Mouse (Mus musculus): ENCODE measurements at regions not wholly inside any gene's neighbourhood (a gene's known extent, or its start where the extent isn't known, plus 50 kb on each side); places are given as distances from the start of the nearest gene placed in this dataset.

DNA sequence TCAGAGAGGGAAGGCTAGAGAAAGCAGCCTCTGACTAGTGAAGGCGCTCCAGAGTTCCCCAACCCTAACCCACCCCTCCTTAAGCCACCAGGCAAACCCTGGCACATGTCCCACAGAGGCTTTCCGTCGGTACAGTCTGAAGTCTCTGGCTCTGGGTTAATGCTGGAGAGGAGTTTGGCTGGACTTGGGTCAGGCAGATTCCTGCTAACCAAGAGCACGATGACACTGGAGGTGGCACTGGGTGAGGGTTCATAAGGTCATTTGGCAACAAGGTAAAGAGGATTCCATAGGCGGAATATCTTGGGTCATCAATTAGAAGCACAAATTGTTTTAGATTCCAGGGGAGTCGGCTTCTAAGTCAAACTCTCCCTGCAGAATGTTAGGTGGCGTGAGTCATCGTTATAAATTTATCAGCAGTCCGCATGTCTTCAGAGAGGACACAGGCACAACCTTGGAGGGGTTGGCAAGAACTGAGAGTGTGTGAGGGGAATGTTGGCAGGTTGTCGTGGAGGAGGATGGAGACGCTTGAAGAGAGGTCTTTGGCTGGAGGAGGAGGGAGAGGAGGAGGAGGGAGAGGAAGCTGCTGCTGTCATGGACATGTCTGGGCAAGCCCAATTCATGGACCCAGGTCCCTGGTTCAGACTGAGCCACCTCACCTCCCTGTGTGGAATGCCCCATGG, 138.4 kb downstream of the Utp6 start:
- DNase-seq: no peak

GRCm38 (mm10) chr11:79821986-79822385, 140.2 kb downstream of the Utp6 start:
- DNase-seq: no peak

GRCm38 (mm10) chr11:79815156-79815555, 147.0 kb downstream of the Utp6 start:
- DNase-seq: no peak

GRCm38 (mm10) chr11:79806911-79807466, 155.2 kb downstream of the Utp6 start:
- DNase-seq: peak; percentile 54

GRCm38 (mm10) chr11:79806417-79806816, 155.8 kb downstream of the Utp6 start:
- no peak for DNase-seq

GRCm38 (mm10) chr11:79805981-79806415, 156.2 kb downstream of the Utp6 start:
- DNase-seq: no peak

GRCm38 (mm10) chr11:79803971-79804370, 158.2 kb downstream of the Utp6 start:
- no peak for DNase-seq

DNA sequence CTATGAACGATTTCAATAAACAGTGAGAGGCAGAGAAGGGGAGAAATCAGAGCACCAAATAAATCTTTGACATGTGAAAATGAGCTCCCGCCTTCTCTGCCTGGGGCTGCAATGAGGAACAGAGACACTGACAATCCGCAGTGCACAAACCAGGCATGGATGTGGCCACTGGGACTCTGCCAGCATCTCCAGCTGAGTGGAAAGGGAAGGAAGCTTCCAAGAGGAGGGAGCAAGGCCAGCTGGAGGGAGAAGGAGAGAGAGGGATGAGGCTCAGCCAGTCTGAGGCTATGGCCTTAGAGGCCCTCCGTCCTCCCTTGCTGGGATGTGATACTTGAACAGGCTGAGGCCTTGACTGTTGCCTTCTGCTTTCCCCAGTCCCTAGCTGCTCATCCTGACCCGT, 159.2 kb downstream of the Utp6 start:
- DNase-seq: peak; percentile 44

- no peak for DNase-seq
Observed at GRCm38 (mm10) chr11:79802566-79802965, 159.6 kb downstream of the Utp6 start.

- no peak for DNase-seq
Observed at GRCm38 (mm10) chr11:79800256-79800655, 161.9 kb downstream of the Utp6 start.

GRCm38 (mm10) chr11:79788251-79788741, 173.9 kb downstream of the Utp6 start:
- no peak for DNase-seq

DNA sequence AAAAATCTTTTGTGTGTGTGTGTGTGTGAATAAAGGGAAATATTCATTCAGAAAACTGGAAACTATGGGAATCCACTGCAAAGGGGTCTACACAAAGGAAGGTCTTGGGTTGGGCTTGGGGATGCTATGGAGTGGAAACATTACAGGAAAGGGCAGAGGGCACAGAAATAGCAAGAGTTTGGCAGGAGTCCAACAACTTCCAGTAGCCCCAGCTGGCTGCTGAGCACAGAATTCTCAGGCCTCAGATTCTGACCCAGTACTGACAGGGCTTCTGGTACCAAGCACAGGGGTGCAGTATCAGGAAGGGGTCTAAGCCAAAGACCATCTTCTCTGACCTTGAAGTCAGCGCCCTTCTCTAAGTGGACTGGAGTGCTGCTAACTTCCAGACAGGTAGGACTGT, 174.4 kb downstream of the Utp6 start:
- no peak for DNase-seq

GRCm38 (mm10) chr11:79784071-79784470, 178.1 kb downstream of the Utp6 start:
- DNase-seq: no peak

GRCm38 (mm10) chr11:79781966-79782365, 180.2 kb downstream of the Utp6 start:
- DNase-seq: no peak

GRCm38 (mm10) chr11:79779756-79780155, 182.4 kb downstream of the Utp6 start:
- no peak for DNase-seq

DNA sequence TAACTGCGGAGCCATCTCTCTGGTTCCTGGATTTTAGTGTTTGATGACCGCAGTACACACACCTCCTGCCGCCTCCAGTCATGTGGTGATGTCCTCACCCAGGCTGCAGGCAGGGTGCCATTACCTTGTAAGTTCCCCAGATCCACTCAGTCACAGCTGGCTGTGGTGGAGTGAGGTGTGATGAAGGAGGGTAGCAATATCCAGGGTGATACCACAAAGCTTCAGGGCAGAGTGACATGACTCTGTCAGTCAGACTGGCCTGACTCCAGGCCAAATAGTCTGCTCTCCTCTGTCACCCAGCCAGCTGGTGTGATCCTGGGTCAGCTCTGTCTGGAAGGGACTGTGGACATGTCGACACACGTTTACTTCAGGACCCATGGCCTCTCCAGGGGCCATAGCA, 183.7 kb downstream of the Utp6 start:
- DNase-seq: no peak

DNA sequence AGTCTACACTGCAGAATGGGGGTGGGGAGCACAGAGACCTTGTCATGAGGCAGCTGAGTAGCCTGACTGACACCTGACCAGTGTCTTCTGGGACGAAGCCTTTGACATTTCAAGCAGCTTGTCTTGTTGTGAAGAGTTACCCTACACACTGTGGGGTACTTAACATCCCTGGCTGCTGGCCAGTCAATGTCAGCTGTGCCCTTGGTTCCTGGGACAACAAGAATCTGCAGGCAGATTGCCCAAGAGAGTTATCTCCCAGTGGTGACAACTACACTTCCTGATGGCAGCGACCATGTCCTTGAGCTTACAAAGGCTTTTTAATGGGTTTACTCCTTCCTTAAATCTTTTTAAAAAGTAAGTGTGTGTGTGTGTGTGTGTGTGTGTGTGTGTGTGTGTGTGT, 184.2 kb downstream of the Utp6 start:
- DNase-seq: no peak

DNA sequence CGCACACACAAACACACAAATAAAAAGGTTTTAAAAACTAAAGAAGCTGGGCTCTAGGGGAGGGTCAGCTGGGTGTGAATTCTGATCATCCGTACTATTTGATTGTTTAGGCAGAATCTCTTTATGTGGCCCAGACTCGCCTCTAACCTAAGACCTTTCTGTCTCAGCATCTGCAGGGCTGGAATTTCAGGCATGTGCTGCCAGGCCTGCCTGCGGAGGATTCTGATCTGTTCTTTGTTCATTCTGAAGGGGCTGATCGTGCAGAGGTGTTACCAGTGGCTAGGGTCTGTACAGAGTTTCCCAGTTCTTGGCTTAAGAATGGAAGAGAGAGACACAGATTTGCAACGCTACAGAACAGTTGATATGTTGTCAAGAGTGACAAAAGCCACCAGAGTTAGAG, 185.6 kb downstream of the Rab11fip4 start:
- DNase-seq: no peak

- DNase-seq: no peak
Observed at GRCm38 (mm10) chr11:79773755-79774154, 182.7 kb downstream of the Rab11fip4 start.

DNA sequence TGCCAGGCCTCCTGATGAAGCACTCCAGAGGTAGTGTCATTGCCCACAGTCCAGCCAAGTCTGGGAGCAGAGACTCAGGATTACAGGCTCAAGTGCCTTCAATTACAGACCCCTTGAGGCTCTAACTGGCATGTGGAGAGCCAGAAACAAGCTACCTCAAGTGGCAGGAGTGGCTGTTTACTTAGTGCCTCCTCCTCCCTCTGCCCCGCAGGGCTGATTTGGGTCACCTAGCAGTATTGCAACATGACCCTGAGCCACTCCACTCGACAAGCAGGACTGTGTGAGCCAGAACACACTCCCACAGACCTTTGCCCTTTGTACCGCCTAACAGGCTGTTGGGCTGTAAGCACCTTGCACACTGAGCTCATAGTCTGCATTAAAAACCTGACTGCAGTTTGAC, 180.4 kb downstream of the Rab11fip4 start:
- no peak for DNase-seq

- DNase-seq: no peak
Observed at GRCm38 (mm10) chr11:79767111-79767510, 176.1 kb downstream of the Rab11fip4 start.

DNA sequence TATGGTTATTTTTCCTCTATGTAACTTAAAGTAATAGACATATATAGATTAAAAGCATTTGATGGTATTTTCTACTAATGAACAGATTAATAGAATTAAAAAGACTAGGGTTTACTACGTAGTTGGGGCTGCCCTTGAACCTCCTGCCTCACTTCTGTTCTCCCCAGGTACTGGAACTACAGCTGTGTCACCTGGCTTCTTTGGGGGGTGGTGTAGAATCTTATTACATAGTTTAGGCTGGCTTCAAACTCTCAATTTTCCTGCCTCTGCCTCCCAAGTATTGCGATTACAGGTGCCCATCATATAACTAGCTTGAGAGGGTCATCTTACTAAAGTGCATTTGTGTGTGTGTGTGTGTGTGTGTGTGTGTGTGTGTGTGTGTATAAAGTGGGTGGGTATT, 175.0 kb downstream of the Rab11fip4 start:
- DNase-seq: no peak

DNA sequence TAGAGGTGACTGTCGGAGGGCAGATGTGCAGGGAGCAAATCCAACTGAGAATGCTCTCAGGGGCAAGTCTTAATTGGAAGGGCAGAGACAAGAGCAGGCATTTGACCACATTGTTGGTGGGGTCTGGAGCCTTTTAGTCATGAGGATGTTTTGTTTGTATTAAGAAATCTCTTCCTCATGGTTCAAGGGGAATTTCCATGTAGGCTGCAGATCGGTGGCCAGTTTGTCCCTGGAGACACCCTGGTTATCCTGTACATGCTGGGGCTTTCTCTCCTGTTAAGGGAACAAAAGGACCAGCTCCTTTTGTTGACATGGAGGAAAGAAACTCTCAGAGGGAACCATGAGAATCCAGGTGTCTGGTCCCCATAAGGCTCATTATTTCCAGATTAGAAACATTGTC, 174.4 kb downstream of the Rab11fip4 start:
- DNase-seq: no peak

GRCm38 (mm10) chr11:79764026-79764425, 173.0 kb downstream of the Rab11fip4 start:
- DNase-seq: no peak

GRCm38 (mm10) chr11:79762654-79763053, 171.6 kb downstream of the Rab11fip4 start:
- no peak for DNase-seq
